Mouse (Mus musculus) E14TG2a.4 (cell line): ENCODE data around the gene Dnajc17.

ENCODE experiments used
- CTCF ChIP-seq: conservative IDR thresholded peaks from 2 replicates; pipeline ENCODE4 v1.5.1; 2014; ENCODE audit warnings: low read length
- NANOG ChIP-seq: IDR thresholded peaks from 2 replicates; pipeline ENCODE4 v1.6.1; 2014; ENCODE audit warnings: borderline replicate concordance, low read length, mixed read lengths
- POU5F1 ChIP-seq: IDR thresholded peaks from 2 replicates; pipeline ENCODE4 v1.6.1; 2014; ENCODE audit warnings: low read length, borderline replicate concordance

DNA sequence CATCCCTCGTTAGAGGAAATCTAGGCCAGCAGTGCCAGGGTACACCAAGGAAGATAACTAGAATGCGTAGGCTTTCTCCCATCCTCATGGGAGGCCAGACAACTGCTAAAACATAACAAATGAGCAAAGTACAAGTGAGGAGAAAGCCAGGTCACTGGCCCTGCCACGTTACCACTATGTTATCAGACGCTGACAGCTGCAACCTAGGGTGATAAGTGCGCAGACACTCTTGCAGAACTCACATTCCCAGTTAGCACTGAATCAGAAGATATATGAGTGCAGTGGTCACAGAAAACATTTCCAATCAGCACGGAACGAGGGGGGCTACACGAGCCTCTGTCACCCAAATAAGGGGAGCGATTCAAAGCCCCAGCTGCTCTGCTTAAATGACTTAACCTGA, 53.2 kb downstream of the Dnajc17 start:
- no peak for TF ChIP-seq CTCF
- TF ChIP-seq NANOG: no peak
- TF ChIP-seq POU5F1: no peak
